Mouse (Mus musculus) kidney, embryonic 15.5 days (tissue): Measurements from ENCODE around the gene Mlip. TPM values are rescaled to one million over a fixed set of nuclear protein-coding genes. Genes with fewer than 3 reads are reported as not detected.

Source experiments
- ATAC-seq: fragments of 200-750 bp; cut with Nextera tagmentation; replicated peaks from 2 replicates; pipeline ENCODE4 v1.8.0; 2017; ENCODE audit warnings: moderate TSS enrichment; ENCODE audit not compliant: low FRiP score
- H3K27ac ChIP-seq: fragments of 300-500 bp; sonication (generic); 2 replicates; pipeline ENCODE4 v1.5.1; 2015; ENCODE audit warnings: mild to moderate bottlenecking, inconsistent platforms
- H3K27me3 ChIP-seq: fragments of 300-500 bp; sonication (generic); 2 replicates; pipeline ENCODE4 v1.6.1; 2015; ENCODE audit warnings: inconsistent platforms
- H3K36me3 ChIP-seq: fragments of 300-500 bp; sonication (generic); 2 replicates; pipeline ENCODE4 v1.6.1; 2015; ENCODE audit warnings: inconsistent platforms
- H3K4me1 ChIP-seq: fragments of 300-500 bp; sonication (generic); 2 replicates; pipeline ENCODE4 v1.6.1; 2015; ENCODE audit warnings: inconsistent platforms
- H3K4me2 ChIP-seq: fragments of 300-500 bp; sonication (generic); 2 replicates; pipeline ENCODE4 v1.6.1; 2015; ENCODE audit warnings: moderate library complexity, mild to moderate bottlenecking, inconsistent platforms
- H3K4me3 ChIP-seq: fragments of 300-500 bp; sonication (generic); replicated peaks from 2 replicates; pipeline ENCODE4 v1.5.1; 2015; ENCODE audit warnings: mild to moderate bottlenecking, inconsistent platforms
- H3K9ac ChIP-seq: fragments of 300-500 bp; sonication (generic); 2 replicates; pipeline ENCODE4 v1.6.1; 2015; ENCODE audit warnings: mild to moderate bottlenecking, inconsistent platforms
- H3K9me3 ChIP-seq: fragments of 300-500 bp; sonication (generic); replicated peaks from 2 replicates; pipeline ENCODE4 v1.6.1; 2016; ENCODE audit warnings: inconsistent platforms
- WGBS: fragments of 180-500 bp; shearing (Covaris S2); methylation state at CpG from one replicate; pipeline ENCODE4 v1.1.7; 2015; ENCODE audit warnings: mixed read lengths; 5-methylcytosine and 5-hydroxymethylcytosine counted together
- polyA plus RNA-seq: library from polyadenylated mRNA; unstranded; fragments of >200 nt; fragmentation: Nextera tagmentation; extraction: Ambion mirVana; gene quantifications from 2 replicates; pipeline ENCODE4 v1.2.1, GENCODE M21; 2015

Mlip gene
- polyA plus RNA-seq: 0.31 and 1.1 TPM in 2 replicates

DNA sequence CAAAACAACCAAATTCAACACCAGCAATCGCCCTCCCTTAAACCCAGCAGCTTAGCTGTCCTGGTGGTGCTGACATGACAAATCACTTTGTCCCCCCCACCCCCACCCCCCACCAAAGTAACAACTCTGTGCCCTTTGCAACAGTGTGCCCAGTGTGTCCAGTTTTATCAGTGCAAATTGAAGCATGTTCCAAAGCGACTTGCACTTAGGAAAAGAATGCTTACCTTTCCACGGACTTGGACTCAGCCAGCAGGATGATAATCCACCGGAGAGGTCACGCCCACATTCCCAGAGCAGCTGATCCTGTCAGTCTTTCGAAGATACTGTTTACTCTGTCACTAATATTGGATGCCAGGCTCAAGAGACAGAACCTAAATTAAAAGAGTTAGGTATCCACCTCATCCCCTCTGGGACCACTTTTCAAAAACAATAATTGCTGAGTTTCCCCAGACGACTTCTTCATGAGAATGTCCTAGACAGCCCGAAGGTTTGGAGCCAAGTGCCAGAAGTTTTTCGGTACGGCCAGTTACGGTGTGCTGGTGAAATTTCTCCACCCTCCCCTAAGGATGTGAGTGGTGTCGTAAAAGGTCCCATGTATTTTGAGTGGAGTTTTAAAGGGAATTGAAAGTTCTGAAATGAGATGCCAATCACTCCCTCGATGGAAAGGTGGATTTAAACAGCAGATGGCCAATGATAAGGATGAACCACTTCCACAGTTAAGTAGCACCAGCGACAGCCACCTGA lies at the start of gene Mlip:
TSS of gene Mlip (minus strand) at position 538 of the 744 bp plus-strand sequence.
- H3K4me2 ChIP-seq: no peak within 1 kb of the TSS
- H3K27me3 ChIP-seq: no peaks in the 10 kb centered on the region
- H3K4me1 ChIP-seq: no peaks in the 10 kb centered on the region
- no peaks in the 10 kb centered on the region for H3K9me3 ChIP-seq
- no peak within 1 kb of the TSS for H3K9ac ChIP-seq
- H3K27ac ChIP-seq: no peak within 1 kb of the TSS
- H3K4me3 ChIP-seq: no peak within 1 kb of the TSS
- WGBS: 69% methylated on average over 14 of the region's 14 CpGs
- no peak for ATAC-seq
- H3K36me3 ChIP-seq: no peaks in the 10 kb centered on the region

DNA sequence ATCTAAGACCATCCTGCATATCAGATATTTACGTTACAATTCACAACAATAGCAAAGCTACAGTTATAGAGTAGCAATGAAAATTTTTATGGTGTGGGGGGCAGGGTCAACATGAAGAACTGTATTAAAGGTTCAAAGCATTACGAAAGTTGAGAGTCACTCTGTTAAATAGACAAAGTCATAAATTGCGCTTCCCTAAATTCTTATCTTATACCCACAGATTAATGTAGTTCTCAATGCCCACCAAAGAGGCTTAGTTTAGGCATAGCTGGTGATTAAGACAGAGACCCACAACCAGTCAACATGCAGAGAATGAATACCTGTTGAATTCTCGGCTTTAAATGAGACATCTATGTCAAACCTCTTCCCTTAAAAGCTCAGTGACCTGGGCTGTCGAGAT lies 47.0 kb upstream of the Mlip start:
- H3K36me3 ChIP-seq: no peaks in the 10 kb centered on the region
- WGBS: 90% methylated on average over 5 of the region's 5 CpGs
- ATAC-seq: no peak
- no peak overlapping the region for H3K4me3 ChIP-seq
- H3K4me1 ChIP-seq: no peaks in the 10 kb centered on the region
- no peaks in the 10 kb centered on the region for H3K27me3 ChIP-seq
- H3K9ac ChIP-seq: no peak overlapping the region
- H3K9me3 ChIP-seq: no peaks in the 10 kb centered on the region
- H3K4me2 ChIP-seq: no peak overlapping the region
- H3K27ac ChIP-seq: no peak overlapping the region

- Histone ChIP-seq H3K4me2 (no peak overlapping the region), H3K4me3 (no peak overlapping the region), H3K9me3 (no peaks in the 10 kb centered on the region), H3K36me3 (no peaks in the 10 kb centered on the region), H3K9ac (no peak overlapping the region), H3K4me1 (no peaks in the 10 kb centered on the region), H3K27me3 (no peaks in the 10 kb centered on the region), H3K27ac (no peak overlapping the region)
- WGBS: 70% methylated on average over 13 of the region's 13 CpGs
- ATAC-seq: no peak
Observed at GRCm38 (mm10) chr9:77398856-77399631, 46.3 kb upstream of the Mlip start.

GRCm38 (mm10) chr9:77397027-77397426 lies 44.3 kb upstream of the Mlip start:
- H3K4me1 ChIP-seq: no peaks in the 10 kb centered on the region
- no peaks in the 10 kb centered on the region for H3K9me3 ChIP-seq
- no peak overlapping the region for H3K9ac ChIP-seq
- 70% methylated on average over 4 of the region's 4 CpGs for WGBS
- no peaks in the 10 kb centered on the region for H3K36me3 ChIP-seq
- no peak for ATAC-seq
- no peaks in the 10 kb centered on the region for H3K27me3 ChIP-seq
- H3K4me3 ChIP-seq: no peak overlapping the region
- no peak overlapping the region for H3K4me2 ChIP-seq
- H3K27ac ChIP-seq: no peak overlapping the region

- Histone ChIP-seq H3K4me3 (no peak overlapping the region), H3K4me2 (no peak overlapping the region), H3K9ac (no peak overlapping the region), H3K27me3 (no peaks in the 10 kb centered on the region), H3K36me3 (no peaks in the 10 kb centered on the region), H3K4me1 (0 out of 2 replicates have a peak, but pooled peaks cover 3% of the 10 kb centered on the region), H3K27ac (no peak overlapping the region), H3K9me3 (no peaks in the 10 kb centered on the region)
- no peak for ATAC-seq
- 94% methylated on average over 10 of the region's 10 CpGs for WGBS
Observed at GRCm38 (mm10) chr9:77391248-77391647, 38.5 kb upstream of the Mlip start.

DNA sequence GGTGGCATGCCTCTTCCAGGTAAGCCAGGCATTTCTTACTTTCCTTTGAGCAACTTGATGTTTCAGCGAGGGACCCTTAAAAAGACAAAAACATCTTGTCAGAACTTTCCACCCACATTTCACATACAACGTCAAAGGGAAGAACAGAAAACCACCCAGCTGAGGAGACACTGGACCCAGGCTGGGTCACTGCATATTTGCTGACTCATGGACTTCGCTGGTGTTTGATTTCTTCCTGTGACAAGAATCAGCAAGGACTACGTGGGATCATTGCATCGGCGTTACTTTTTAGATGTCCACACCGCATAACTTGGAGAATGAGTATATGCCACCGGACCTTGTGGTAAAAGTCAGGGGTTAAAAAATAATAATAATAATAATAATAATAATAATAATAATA lies 36.2 kb upstream of the Mlip start:
- Histone ChIP-seq H3K27ac (no peak overlapping the region), H3K9me3 (no peaks in the 10 kb centered on the region), H3K36me3 (no peaks in the 10 kb centered on the region), H3K4me2 (no peak overlapping the region), H3K9ac (no peak overlapping the region), H3K4me3 (no peak overlapping the region), H3K4me1 (0 out of 2 replicates have a peak, but pooled peaks cover 3% of the 10 kb centered on the region), H3K27me3 (no peaks in the 10 kb centered on the region)
- ATAC-seq: no peak
- WGBS: 76% methylated on average over 8 of the region's 8 CpGs

DNA sequence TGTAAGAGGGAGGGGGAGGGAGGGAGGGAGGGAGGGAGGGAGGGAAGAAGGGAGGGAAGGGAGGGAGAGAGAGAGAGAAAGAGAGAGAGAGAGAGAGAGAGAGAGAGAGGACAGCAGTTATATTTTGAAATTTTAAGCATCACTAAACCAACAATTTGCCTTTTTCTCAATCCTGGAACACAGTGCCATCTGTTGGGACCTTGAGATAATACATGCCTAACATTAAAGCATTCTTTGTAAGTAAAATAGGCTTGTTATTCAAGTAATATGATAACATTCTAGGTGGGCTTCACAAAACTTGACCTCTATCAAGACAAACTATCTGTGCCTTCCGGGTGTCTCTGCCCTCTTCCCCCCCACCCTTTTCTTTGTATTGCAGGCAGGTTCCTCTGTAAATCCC lies 34.0 kb upstream of the Mlip start:
- H3K4me3 ChIP-seq: no peak overlapping the region
- no peak overlapping the region for H3K4me2 ChIP-seq
- H3K9ac ChIP-seq: no peak overlapping the region
- no peak overlapping the region for H3K27ac ChIP-seq
- 5% methylated on average over 1 of the region's 1 CpGs for WGBS
- ATAC-seq: no peak
- no peaks in the 10 kb centered on the region for H3K9me3 ChIP-seq
- no peaks in the 10 kb centered on the region for H3K27me3 ChIP-seq
- H3K36me3 ChIP-seq: no peaks in the 10 kb centered on the region
- 0 out of 2 replicates have a peak, but pooled peaks cover 5% of the 10 kb centered on the region for H3K4me1 ChIP-seq

DNA sequence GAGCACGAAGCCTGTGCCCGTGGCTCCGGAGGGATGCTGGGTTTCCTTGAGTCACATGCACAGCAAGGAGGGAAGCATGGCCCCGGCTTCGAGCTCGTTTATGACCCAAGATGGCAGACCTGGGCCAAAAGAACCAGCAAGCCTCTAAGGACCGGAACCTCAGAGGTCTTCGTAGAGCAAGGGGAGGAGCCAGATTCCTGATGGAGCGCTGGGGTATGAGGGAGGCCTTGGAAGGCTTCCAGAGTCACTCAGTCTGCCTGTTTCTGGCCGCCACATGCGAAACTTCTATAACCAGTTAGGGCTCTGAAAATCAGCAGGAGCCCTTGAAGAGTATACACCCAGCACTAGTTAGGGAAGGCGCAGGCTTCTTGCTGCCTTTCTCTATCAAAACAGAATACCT lies 32.8 kb upstream of the Mlip start:
- H3K4me1 ChIP-seq: 0 out of 2 replicates have a peak, but pooled peaks cover 5% of the 10 kb centered on the region
- no peaks in the 10 kb centered on the region for H3K27me3 ChIP-seq
- no peak overlapping the region for H3K4me3 ChIP-seq
- H3K27ac ChIP-seq: no peak overlapping the region
- no peak overlapping the region for H3K9ac ChIP-seq
- no peak for ATAC-seq
- no peaks in the 10 kb centered on the region for H3K9me3 ChIP-seq
- no peak overlapping the region for H3K4me2 ChIP-seq
- WGBS: 87% methylated on average over 12 of the region's 12 CpGs
- no peaks in the 10 kb centered on the region for H3K36me3 ChIP-seq

GRCm38 (mm10) chr9:77384651-77385050 lies 31.9 kb upstream of the Mlip start:
- Histone ChIP-seq H3K4me3 (no peak overlapping the region), H3K4me1 (0 out of 2 replicates have a peak, but pooled peaks cover 5% of the 10 kb centered on the region), H3K9me3 (no peaks in the 10 kb centered on the region), H3K27ac (no peak overlapping the region), H3K36me3 (no peaks in the 10 kb centered on the region), H3K27me3 (no peaks in the 10 kb centered on the region), H3K9ac (no peak overlapping the region), H3K4me2 (no peak overlapping the region)
- WGBS: 80% methylated on average over 9 of the region's 9 CpGs
- no peak for ATAC-seq

DNA sequence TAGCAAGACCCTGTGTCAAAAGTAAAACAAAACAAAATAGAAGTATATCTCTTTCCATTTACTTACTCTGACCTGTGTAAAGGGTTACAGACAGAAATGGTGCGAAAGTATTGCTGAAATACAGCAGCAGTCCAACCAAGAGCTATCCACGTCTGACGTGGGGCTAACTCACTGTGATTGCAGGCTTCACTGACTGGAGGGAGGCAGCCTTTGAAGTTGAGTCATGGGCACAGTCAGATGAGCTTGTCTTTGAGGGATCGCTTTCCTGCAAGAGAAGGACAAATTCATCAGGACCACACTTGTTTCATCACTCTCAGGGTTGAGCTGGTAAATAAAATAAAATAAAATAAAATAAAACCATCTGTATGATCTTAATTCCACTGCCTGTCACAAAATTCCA lies 31.2 kb upstream of the Mlip start:
- no peak for ATAC-seq
- H3K36me3 ChIP-seq: no peaks in the 10 kb centered on the region
- no peak overlapping the region for H3K9ac ChIP-seq
- 0 out of 2 replicates have a peak, but pooled peaks cover 5% of the 10 kb centered on the region for H3K4me1 ChIP-seq
- no peak overlapping the region for H3K4me3 ChIP-seq
- 53% methylated on average over 4 of the region's 4 CpGs for WGBS
- H3K27me3 ChIP-seq: no peaks in the 10 kb centered on the region
- no peak overlapping the region for H3K4me2 ChIP-seq
- no peaks in the 10 kb centered on the region for H3K9me3 ChIP-seq
- H3K27ac ChIP-seq: no peak overlapping the region

DNA sequence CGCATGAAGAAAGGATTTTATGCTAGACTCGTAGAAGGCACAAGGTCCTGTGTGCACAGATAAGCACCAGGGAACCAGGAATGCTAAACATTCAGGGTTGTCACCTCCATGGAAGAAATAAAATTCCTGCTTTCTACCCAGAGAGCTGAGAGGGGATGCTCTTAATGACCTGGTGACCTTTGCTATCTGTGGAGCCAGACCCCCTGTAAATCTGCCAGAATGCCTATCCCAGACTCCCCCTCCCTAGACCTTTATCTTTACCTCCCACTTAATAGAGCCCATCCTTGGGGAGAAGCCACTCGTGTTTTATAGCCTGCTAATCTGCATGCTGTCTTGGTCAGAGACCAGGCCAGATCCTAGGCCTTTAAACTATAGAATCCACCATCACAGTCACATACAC lies 29.7 kb upstream of the Mlip start:
- no peaks in the 10 kb centered on the region for H3K36me3 ChIP-seq
- H3K9me3 ChIP-seq: no peaks in the 10 kb centered on the region
- no peak overlapping the region for H3K9ac ChIP-seq
- no peak overlapping the region for H3K4me2 ChIP-seq
- no peak overlapping the region for H3K4me3 ChIP-seq
- no peak overlapping the region for H3K27ac ChIP-seq
- 0 out of 2 replicates have a peak, but pooled peaks cover 5% of the 10 kb centered on the region for H3K4me1 ChIP-seq
- no peaks in the 10 kb centered on the region for H3K27me3 ChIP-seq
- ATAC-seq: 0 out of 2 replicates have a peak, but pooled peaks have one; percentile 17
- 40% methylated on average over 3 of the region's 3 CpGs for WGBS

GRCm38 (mm10) chr9:77381565-77381964 lies 28.8 kb upstream of the Mlip start:
- no peaks in the 10 kb centered on the region for H3K9me3 ChIP-seq
- no peak overlapping the region for H3K9ac ChIP-seq
- H3K4me3 ChIP-seq: no peak overlapping the region
- H3K27ac ChIP-seq: no peak overlapping the region
- H3K36me3 ChIP-seq: no peaks in the 10 kb centered on the region
- 15% methylated on average over 5 of the region's 5 CpGs for WGBS
- ATAC-seq: no peak
- H3K27me3 ChIP-seq: no peaks in the 10 kb centered on the region
- H3K4me2 ChIP-seq: no peak overlapping the region
- 0 out of 2 replicates have a peak, but pooled peaks cover 2% of the 10 kb centered on the region for H3K4me1 ChIP-seq
